Mouse (Mus musculus): ENCODE data around the gene Acy3.

GRCm38 (mm10) chr19:3950331-3950730 is 36.0 kb upstream of the Acy3 start:
- TF ChIP-seq CTCF (IDR thresholded peaks at IDR 0.05 in 2 of 3, conservative IDR thresholded peaks at IDR 0.05 in 1 of 3; ENCODE audit: control insufficient read depth in 1 of 3, insufficient read depth in 1 of 3, low read depth in 2 of 3, low read length in 3 of 3, poor library complexity in 1 of 3, severe bottlenecking in 1 of 3) (no peak), NRF1 (IDR thresholded peaks at IDR 0.05; ENCODE audit: insufficient read depth, low read depth, low read length, poor library complexity, severe bottlenecking) (no peak)

All from MEL (cell line).